Mouse (Mus musculus): ENCODE measurements around the gene Gm17018.

GRCm38 (mm10) chr19:45577141-45577750 lies 16.8 kb downstream of the Gm17018 start:
- TF ChIP-seq CTCF (IDR thresholded peaks at IDR 0.05) (no peak), POLR2A (IDR thresholded peaks at IDR 0.05; ENCODE audit: insufficient read depth, low read depth, low read length) (no peak)

Data from heart, adult 2 months (tissue).